Mouse (Mus musculus): Measurements from ENCODE around the gene Smad5. TPM values are rescaled to one million over a fixed set of nuclear protein-coding genes. Genes with fewer than 3 reads are reported as not detected.

The Smad5 gene
- polyA plus RNA-seq, 1 experiment from 2014 or later: 56.4 TPM

DNA sequence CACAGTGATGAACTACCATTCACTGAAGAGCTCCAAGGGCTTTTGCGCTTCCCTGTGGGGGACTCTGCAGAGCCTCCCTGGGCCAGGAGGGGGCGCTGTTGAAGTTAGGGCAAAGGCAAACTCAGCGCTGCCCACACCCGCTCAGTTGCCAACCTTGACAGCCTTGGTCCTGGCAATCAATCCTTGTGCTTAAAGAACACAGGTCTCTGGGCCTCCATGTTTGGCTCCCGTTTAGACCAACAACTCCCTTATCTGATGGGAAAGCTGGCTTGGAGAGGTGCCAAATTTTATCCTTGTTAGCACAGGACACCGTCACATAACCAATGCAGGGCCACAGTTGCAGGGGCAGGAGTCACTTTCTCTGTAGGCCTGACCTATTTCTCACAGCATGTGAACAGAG lies 53.1 kb downstream of the Smad5 start:
- no peak for ATAC-seq (ENCODE audit: insufficient read depth, low FRiP score, low TSS enrichment)
- Histone ChIP-seq H3K27ac (ENCODE audit: low read depth, low read length) (no peak overlapping the region), H3K27me3 (ENCODE audit: control insufficient read depth, insufficient read depth, low read length) (peaks cover 40% of the 10 kb centered on the region), H3K9ac (ENCODE audit: low read length) (no peak overlapping the region), H3K36me3 (ENCODE audit: control insufficient read depth, insufficient read depth, low read length) (no peaks in the 10 kb centered on the region), H3K4me1 (ENCODE audit: control insufficient read depth, insufficient read depth, low read length) (peaks cover 8% of the 10 kb centered on the region; the same call in 1 of the 2 replicates), H3K9me3 (ENCODE audit: control insufficient read depth, low read length) (no peaks in the 10 kb centered on the region), H3K4me3 (ENCODE audit: low read depth, low read length) (no peak overlapping the region), H3K4me2 (ENCODE audit: low read depth) (no peak overlapping the region)
- no peak for DNase-seq (ENCODE audit: low spot score)
- WGBS: 71% methylated on average over 6 of the region's 6 CpGs

DNA sequence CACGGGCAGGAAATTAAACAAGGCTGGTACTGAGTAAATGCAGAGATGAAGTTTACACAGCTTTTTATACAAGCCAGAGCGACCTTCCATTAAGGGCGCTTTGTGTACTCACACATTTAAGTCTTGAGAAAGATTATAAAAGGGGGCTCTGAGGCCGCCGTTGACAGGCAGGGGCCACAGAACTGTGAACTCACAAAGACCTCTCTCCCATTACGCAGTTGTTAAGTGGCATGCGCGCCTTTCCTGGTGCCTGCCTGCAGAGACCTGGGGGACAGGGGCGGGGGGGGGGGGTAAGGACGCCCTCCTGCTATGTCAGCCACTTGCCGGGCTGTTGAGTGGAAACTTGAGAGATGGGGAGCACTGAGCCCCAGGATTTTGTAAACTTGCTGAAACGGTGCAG lies 54.4 kb downstream of the Smad5 start:
- Histone ChIP-seq H3K27me3 (ENCODE audit: control insufficient read depth, insufficient read depth, low read length) (peaks cover 27% of the 10 kb centered on the region), H3K36me3 (ENCODE audit: control insufficient read depth, insufficient read depth, low read length) (no peaks in the 10 kb centered on the region), H3K4me2 (ENCODE audit: low read depth) (no peak overlapping the region), H3K9me3 (ENCODE audit: control insufficient read depth, low read length) (no peaks in the 10 kb centered on the region), H3K4me1 (ENCODE audit: control insufficient read depth, insufficient read depth, low read length) (peaks cover 8% of the 10 kb centered on the region; the same call in 1 of the 2 replicates), H3K9ac (ENCODE audit: low read length) (no peak overlapping the region), H3K27ac (ENCODE audit: low read depth, low read length) (no peak overlapping the region), H3K4me3 (ENCODE audit: low read depth, low read length) (no peak overlapping the region)
- 53% methylated on average over 12 of the region's 12 CpGs for WGBS
- no peak for DNase-seq (ENCODE audit: low spot score)
- no peak for ATAC-seq (ENCODE audit: insufficient read depth, low FRiP score, low TSS enrichment)

DNA sequence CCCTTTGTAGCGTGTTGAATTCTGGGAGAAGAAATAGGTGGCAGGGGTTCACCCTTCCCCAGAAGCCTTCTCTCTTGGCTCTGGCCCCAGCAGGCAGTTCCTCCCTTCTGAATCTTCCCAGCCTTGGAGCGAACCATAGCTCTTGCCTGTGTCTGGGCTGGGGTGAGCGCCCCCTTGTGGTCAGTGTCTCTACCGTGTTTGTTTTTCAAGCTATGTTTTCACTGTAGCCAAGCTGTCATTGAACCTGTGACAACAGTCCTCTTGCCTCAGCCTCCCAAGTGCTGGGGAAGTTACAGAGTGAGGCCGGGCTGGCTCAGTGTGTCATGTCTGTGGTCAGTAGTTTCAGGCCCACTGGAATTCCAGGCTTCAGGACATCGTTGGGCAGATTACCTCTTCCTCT lies 55.7 kb downstream of the Smad5 start:
- Histone ChIP-seq H3K4me2 (ENCODE audit: low read depth) (no peak overlapping the region), H3K27me3 (ENCODE audit: control insufficient read depth, insufficient read depth, low read length) (peaks cover 14% of the 10 kb centered on the region), H3K36me3 (ENCODE audit: control insufficient read depth, insufficient read depth, low read length) (no peaks in the 10 kb centered on the region), H3K9me3 (ENCODE audit: control insufficient read depth, low read length) (no peaks in the 10 kb centered on the region), H3K4me1 (ENCODE audit: control insufficient read depth, insufficient read depth, low read length) (peaks cover 2% of the 10 kb centered on the region; the same call in 1 of the 2 replicates), H3K9ac (ENCODE audit: low read length) (no peak overlapping the region), H3K27ac (ENCODE audit: low read depth, low read length) (no peak overlapping the region), H3K4me3 (ENCODE audit: low read depth, low read length) (no peak overlapping the region)
- WGBS: 28% methylated on average over 6 of the region's 6 CpGs
- DNase-seq (ENCODE audit: low spot score) (peak; percentile 78), ATAC-seq (ENCODE audit: insufficient read depth, low FRiP score, low TSS enrichment) (no peak)

DNA sequence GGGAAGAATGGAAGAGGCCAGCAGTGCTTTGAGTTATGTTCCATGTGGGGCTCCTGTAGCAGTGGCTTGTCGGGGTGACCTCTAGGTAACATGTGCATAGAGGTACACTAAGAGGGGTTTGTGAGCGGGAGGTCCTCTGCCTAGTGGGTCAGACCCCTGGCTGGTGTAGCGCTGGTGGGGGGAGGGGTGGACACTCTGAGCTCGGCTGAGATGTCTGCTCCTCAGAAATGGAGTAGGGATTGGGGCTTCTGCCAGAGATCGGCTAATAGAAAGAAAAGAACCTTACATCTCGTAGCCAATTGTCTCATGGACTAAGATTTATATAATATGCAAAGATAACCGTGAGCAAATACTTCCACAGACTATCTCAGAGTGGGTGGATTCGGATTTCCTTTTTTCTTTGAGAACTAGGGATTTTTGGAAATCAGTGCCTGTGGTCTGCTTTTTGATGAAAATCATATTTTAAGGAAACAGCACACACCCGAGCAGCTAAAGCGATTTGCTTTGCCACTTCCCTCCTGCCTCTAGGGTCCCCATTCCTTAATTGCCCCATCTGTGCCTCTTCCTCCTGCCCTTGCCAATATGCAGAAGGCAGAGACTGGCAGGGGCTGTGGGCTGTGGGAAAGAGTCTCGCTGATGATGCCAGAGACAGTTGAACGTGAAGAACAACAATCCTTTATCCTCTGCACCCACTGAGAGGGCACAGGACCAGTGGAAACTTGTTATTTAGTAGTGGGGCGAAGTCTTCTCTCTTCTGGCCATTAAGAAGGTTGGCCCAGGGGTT lies 59.8 kb downstream of the Smad5 start:
- no peak overlapping the region for H3K9ac ChIP-seq (ENCODE audit: low read length)
- H3K4me2 ChIP-seq (ENCODE audit: low read depth): no peak overlapping the region
- H3K27me3 ChIP-seq (ENCODE audit: control insufficient read depth, insufficient read depth, low read length): no peaks in the 10 kb centered on the region
- no peaks in the 10 kb centered on the region for H3K9me3 ChIP-seq (ENCODE audit: control insufficient read depth, low read length)
- H3K4me1 ChIP-seq (ENCODE audit: control insufficient read depth, insufficient read depth, low read length): no peaks in the 10 kb centered on the region
- H3K36me3 ChIP-seq (ENCODE audit: control insufficient read depth, insufficient read depth, low read length): no peaks in the 10 kb centered on the region
- DNase-seq (ENCODE audit: low spot score) (no peak), ATAC-seq (ENCODE audit: insufficient read depth, low FRiP score, low TSS enrichment) (no peak)
- no peak overlapping the region for H3K4me3 ChIP-seq (ENCODE audit: low read depth, low read length)
- H3K27ac ChIP-seq (ENCODE audit: low read depth, low read length): no peak overlapping the region
- WGBS: 43% methylated on average over 13 of the region's 13 CpGs

DNA sequence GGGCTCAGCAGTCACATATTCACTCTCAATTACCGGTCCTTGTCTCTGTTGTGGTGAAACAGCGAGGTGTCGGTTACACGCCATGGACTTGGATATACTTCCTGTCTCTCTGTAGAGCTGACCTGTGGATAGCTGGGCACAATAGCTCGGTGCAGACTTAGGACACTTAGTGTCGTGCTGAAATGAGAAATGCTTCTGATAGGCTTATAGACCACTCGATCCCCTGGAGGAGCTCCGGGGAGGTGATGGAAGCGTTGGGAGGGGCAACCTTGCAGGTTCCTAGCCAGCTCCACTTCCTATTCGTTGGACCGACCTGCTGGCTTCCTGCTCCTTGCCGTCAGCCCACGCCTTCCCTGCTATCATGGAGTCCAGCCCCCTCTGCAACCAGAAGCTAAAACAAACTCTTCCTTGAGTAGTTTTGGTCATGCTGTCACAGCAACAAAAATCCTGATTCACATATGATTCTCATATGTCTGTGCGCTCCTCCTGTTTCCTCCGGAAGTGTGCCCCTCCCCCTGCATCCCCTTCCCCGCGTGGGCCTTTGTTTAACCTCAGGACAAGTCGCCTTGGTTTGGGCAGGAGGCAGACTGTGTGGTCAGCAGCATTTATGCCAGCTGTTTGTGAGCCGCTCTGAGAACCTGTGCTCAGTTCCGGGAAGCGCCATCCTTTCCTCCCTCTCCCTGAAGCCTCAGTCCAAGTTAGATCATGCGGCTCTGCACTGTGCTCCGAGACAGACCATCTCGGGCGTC lies 62.6 kb downstream of the Smad5 start:
- ATAC-seq (ENCODE audit: insufficient read depth, low FRiP score, low TSS enrichment) (no peak), DNase-seq (ENCODE audit: low spot score) (no peak)
- 53% methylated on average over 25 of the region's 25 CpGs for WGBS
- Histone ChIP-seq H3K36me3 (ENCODE audit: control insufficient read depth, insufficient read depth, low read length) (no peaks in the 10 kb centered on the region), H3K27me3 (ENCODE audit: control insufficient read depth, insufficient read depth, low read length) (no peaks in the 10 kb centered on the region), H3K9me3 (ENCODE audit: control insufficient read depth, low read length) (no peaks in the 10 kb centered on the region), H3K4me1 (ENCODE audit: control insufficient read depth, insufficient read depth, low read length) (no peaks in the 10 kb centered on the region), H3K4me3 (ENCODE audit: low read depth, low read length) (no peak overlapping the region), H3K9ac (ENCODE audit: low read length) (no peak overlapping the region), H3K4me2 (ENCODE audit: low read depth) (peak overlapping the region; percentile 12; the same call in 1 of the 2 replicates), H3K27ac (ENCODE audit: low read depth, low read length) (no peak overlapping the region)

DNA sequence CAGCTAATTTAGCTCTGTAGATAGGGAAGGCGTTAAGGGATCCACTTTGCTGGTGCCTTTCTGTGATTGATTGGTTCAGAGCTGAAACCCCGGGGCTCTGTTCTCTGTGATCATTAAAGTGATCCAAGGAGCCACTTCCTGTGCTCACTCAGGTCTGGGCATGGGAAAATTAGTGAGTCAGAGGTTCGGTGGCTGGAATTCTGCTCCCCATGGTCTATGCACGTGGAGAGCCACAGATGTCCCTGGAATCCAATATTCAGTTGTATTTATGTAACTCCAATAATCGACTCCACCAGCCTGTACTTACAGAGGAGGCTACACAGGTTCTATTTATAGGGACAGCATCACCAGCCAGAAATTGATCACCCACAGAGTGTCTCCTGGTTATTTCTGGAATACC lies 63.4 kb downstream of the Smad5 start:
- 50% methylated on average over 5 of the region's 5 CpGs for WGBS
- no peaks in the 10 kb centered on the region for H3K4me1 ChIP-seq (ENCODE audit: control insufficient read depth, insufficient read depth, low read length)

DNA sequence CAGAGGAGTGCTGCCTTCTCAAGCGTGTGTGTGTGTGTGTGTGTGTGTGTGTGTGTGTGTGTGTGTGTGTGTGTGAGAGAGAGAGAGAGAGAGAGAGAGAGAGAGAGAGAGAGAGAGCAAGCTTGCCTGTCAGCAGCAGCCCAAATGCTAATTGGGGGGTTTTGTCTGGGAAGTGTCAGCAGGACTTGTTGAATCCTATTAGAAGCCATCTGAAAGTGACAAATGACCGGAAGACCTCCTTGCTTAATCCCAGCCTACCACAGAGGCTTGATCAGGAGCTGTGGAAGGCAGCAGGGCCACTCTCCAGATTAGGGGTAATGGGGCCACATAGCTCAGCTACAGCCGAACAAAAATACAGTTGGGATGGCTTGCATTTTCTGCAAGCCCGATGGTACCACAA lies 66.6 kb downstream of the Smad5 start:
- H3K36me3 ChIP-seq (ENCODE audit: control insufficient read depth, insufficient read depth, low read length): no peaks in the 10 kb centered on the region
- no peaks in the 10 kb centered on the region for H3K27me3 ChIP-seq (ENCODE audit: control insufficient read depth, insufficient read depth, low read length)
- DNase-seq (ENCODE audit: low spot score): no peak
- 39% methylated on average over 4 of the region's 4 CpGs for WGBS
- ATAC-seq (ENCODE audit: insufficient read depth, low FRiP score, low TSS enrichment): no peak
- H3K9me3 ChIP-seq (ENCODE audit: control insufficient read depth, low read length): no peaks in the 10 kb centered on the region
- no peak overlapping the region for H3K9ac ChIP-seq (ENCODE audit: low read length)
- no peaks in the 10 kb centered on the region for H3K4me1 ChIP-seq (ENCODE audit: control insufficient read depth, insufficient read depth, low read length)
- no peak overlapping the region for H3K27ac ChIP-seq (ENCODE audit: low read depth, low read length)
- no peak overlapping the region for H3K4me2 ChIP-seq (ENCODE audit: low read depth)
- H3K4me3 ChIP-seq (ENCODE audit: low read depth, low read length): no peak overlapping the region

More for the DNA sequence above, 63.4 kb downstream of the Smad5 start:
- H3K27me3 ChIP-seq (ENCODE audit: control insufficient read depth, insufficient read depth, low read length): no peaks in the 10 kb centered on the region
- H3K27ac ChIP-seq (ENCODE audit: low read depth, low read length): no peak overlapping the region
- ATAC-seq (ENCODE audit: insufficient read depth, low FRiP score, low TSS enrichment): no peak
- H3K9ac ChIP-seq (ENCODE audit: low read length): no peak overlapping the region
- no peaks in the 10 kb centered on the region for H3K36me3 ChIP-seq (ENCODE audit: control insufficient read depth, insufficient read depth, low read length)
- H3K9me3 ChIP-seq (ENCODE audit: control insufficient read depth, low read length): no peaks in the 10 kb centered on the region
- H3K4me2 ChIP-seq (ENCODE audit: low read depth): no peak overlapping the region
- DNase-seq (ENCODE audit: low spot score): no peak
- no peak overlapping the region for H3K4me3 ChIP-seq (ENCODE audit: low read depth, low read length)

DNA sequence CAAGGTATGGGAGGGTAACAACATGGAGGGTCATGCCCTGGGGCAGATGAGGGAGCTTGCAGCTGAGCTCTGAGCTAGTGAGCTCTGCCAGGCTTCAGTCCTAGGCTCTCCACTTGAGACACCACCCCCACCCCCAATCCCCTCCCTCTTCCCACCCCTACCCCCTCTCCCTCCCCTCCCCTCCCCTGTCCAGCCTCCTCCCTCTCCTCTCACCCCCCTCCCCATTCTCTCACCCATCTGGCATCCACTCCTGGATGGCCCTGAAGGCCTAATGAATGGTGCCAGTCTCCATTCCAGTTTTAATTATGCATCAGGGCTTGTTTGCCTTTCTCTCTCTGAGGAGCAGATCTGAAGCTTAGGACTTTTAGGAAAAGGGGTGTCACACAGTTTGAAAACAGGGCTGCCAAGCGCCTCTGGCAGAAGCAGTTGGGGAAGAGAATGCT lies 67.3 kb downstream of the Smad5 start:
- DNase-seq (ENCODE audit: low spot score) (no peak), ATAC-seq (ENCODE audit: insufficient read depth, low FRiP score, low TSS enrichment) (no peak)
- Histone ChIP-seq H3K4me2 (ENCODE audit: low read depth) (no peak overlapping the region), H3K4me3 (ENCODE audit: low read depth, low read length) (no peak overlapping the region), H3K27me3 (ENCODE audit: control insufficient read depth, insufficient read depth, low read length) (no peaks in the 10 kb centered on the region), H3K4me1 (ENCODE audit: control insufficient read depth, insufficient read depth, low read length) (no peaks in the 10 kb centered on the region), H3K36me3 (ENCODE audit: control insufficient read depth, insufficient read depth, low read length) (no peaks in the 10 kb centered on the region), H3K27ac (ENCODE audit: low read depth, low read length) (no peak overlapping the region), H3K9ac (ENCODE audit: low read length) (no peak overlapping the region), H3K9me3 (ENCODE audit: control insufficient read depth, low read length) (no peaks in the 10 kb centered on the region)
- WGBS: 66% methylated on average over 1 of the region's 1 CpGs

DNA sequence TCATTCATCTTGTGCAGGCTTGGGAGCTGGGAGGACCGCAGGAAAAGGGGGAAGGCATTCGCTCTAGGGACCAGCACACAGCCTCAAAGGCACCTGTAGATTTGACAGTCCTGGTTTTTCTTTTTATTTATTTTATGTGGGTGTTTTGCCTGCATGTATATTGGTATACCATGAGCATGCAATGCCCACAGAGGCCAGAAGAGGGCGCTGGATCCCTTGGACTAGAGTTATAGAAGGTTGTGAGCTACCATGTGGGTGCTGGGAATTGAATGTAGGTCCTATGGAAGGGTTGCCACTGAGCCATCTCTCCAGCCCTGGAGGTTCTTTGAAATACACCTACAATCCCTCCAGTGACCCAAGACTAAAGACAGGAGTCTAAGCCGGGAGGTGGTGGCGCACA lies 68.0 kb downstream of the Smad5 start:
- no peak for DNase-seq (ENCODE audit: low spot score)
- Histone ChIP-seq H3K4me2 (ENCODE audit: low read depth) (no peak overlapping the region), H3K36me3 (ENCODE audit: control insufficient read depth, insufficient read depth, low read length) (no peaks in the 10 kb centered on the region), H3K9ac (ENCODE audit: low read length) (no peak overlapping the region), H3K4me3 (ENCODE audit: low read depth, low read length) (no peak overlapping the region), H3K9me3 (ENCODE audit: control insufficient read depth, low read length) (no peaks in the 10 kb centered on the region), H3K4me1 (ENCODE audit: control insufficient read depth, insufficient read depth, low read length) (no peaks in the 10 kb centered on the region), H3K27ac (ENCODE audit: low read depth, low read length) (no peak overlapping the region), H3K27me3 (ENCODE audit: control insufficient read depth, insufficient read depth, low read length) (no peaks in the 10 kb centered on the region)
- ATAC-seq (ENCODE audit: insufficient read depth, low FRiP score, low TSS enrichment): no peak
- 63% methylated on average over 5 of the region's 5 CpGs for WGBS

Data from neural tube, embryonic 11.5 days (tissue).